Mouse (Mus musculus): ENCODE results near the gene Chd2.

DNA sequence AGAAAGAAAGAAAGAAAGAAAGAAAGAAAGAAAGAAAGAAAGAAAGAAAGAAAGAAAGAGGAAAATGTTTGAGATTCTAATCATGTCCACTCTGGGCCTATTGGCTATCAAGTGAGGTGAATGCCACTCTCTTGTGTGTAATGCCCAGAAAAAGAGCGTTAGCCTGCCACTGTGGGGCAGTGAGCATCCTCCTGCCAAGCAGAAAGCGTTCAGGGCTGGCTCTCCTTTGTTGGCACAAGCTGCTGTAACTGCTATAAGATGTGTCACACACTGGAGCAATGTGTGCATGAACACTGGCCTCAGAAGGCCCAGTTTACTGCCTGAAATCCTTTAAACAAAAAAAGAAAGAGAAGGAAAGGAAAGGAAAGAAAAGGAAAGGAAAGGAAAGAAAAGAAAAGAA lies 139.5 kb downstream of the Chd2 start:
- no peak for TF ChIP-seq CTCF (IDR thresholded peaks at IDR 0.05; ENCODE audit: extremely low read depth, insufficient read length, insufficient replicate concordance, low read depth, low read length)
- TF ChIP-seq POLR2A (IDR thresholded peaks at IDR 0.05; ENCODE audit: low read depth, low read length), result no peak

Measured in small intestine, adult 2 months (tissue).